Mouse (Mus musculus) right cerebral cortex, postnatal 36 days (tissue): ENCODE results near the gene Usp46.
A peak's percentile ranks its signal among the peaks of the same experiment; 100 is the strongest.
"Not testable (repeated sequence)": the region's sequence is repeated elsewhere in the genome, so short reads cannot be mapped to it uniquely, and the experiment has no call there.

Source experiments
- DNase-seq, 2 experiments: peaks; one replicate each; pipeline ENCODE4 v3.0.0; 2022; ENCODE audit warnings: low spot score in 2 of 2, mixed read lengths in 1 of 2

Usp46 gene

GRCm38 (mm10) chr5:74028691-74029479 lies 39.3 kb downstream of the Usp46 start:
- no peak for DNase-seq

GRCm38 (mm10) chr5:74028221-74028620 lies 40.0 kb downstream of the Usp46 start:
- DNase-seq: no peak

DNA sequence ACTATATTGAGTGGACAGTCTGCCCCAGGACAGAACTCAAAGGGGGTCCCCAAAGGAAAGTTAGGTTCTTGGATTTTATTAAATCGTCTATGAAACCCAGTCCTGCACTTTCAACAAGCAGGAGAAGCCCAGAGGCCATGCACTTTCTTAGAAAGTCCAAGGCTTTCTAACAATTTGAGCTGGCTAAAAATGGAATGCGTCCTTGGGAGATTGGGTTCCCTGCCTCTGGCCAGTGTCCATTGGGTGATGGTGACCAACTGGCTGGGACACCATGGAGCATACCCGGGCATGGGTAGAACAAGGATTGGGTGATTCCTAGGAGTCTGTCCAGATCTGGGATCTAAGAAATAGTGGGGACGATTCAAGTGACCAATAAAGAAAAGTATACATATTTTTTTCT lies 47.7 kb downstream of the Usp46 start:
- DNase-seq: no peak

- no peak for DNase-seq
These were observed 49.2 kb downstream of the Usp46 start for GRCm38 (mm10) chr5:74018870-74019565.

GRCm38 (mm10) chr5:74017488-74017887 lies 50.7 kb downstream of the Usp46 start:
- no peak for DNase-seq

DNA sequence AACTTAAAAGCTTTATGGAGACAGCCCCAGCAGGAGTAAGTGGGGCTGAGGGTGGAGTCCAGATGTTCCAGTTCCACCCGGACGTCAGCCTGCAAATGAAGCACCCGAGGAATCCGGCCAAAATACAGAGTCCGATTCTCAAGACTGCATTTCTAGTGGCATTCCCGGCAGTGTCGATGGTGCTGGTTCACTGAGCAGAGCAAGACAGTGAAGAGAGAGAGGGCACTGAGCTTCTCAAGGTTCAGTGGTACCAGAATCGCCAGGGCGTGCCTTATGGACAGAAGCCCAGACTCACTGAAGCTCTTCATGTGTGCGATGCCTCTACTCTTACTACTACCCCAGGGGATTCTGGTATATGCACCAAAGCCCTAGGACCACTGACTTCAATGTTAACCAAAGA lies 56.6 kb downstream of the Usp46 start:
- DNase-seq: no peak

GRCm38 (mm10) chr5:74007492-74008070 lies 60.6 kb downstream of the Usp46 start:
- no peak for DNase-seq

GRCm38 (mm10) chr5:74005936-74006335 lies 62.3 kb downstream of the Usp46 start:
- no peak for DNase-seq

GRCm38 (mm10) chr5:74001743-74002142 lies 66.5 kb downstream of the Usp46 start:
- DNase-seq: no peak

GRCm38 (mm10) chr5:73998966-73999365 lies 69.3 kb downstream of the Usp46 start:
- DNase-seq: no peak

DNA sequence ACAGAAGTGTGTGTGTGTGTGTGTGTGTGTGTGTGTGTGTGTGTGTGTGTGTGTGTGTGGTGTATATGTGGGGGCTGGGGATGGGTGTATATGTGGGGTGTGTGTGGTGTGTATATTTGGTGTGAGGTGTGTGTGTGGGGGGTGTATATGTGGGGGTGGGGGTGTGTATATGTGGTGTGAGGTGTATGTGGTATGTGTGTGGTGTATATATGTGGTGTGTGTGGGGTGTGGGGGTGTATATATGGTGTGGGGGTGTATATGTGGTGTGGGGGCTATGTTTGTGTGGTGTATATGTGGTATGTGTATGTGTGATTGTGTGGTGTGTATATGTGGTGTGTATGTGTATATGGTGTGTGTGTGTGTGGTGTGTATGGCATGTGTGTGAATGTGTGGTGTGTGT lies 73.4 kb downstream of the Usp46 start:
- no peak for DNase-seq

DNA sequence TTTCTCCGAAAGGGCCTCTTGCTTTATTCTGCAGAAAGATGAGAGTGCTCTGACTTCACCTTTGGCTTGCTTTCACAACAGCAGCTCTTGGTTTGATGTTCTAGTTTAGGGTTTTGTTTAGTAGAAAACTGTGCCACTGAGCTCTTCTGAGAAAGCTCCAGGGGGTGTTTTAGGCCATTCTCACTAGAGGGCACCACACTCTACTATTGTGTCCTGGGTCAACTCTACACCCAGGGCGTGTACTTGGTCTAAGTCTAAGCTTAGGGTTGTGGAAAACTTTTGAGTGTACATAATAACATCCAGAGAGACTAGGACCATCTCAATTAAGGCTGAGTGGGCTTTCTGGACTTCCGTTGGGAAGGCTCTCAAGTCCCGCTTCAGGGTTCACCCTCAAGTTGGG lies 74.7 kb downstream of the Usp46 start:
- DNase-seq: no peak

GRCm38 (mm10) chr5:73992321-73992720 lies 75.9 kb downstream of the Usp46 start:
- no peak for DNase-seq

- DNase-seq: no peak
These were observed 78.7 kb downstream of the Usp46 start for GRCm38 (mm10) chr5:73989532-73989931.

DNA sequence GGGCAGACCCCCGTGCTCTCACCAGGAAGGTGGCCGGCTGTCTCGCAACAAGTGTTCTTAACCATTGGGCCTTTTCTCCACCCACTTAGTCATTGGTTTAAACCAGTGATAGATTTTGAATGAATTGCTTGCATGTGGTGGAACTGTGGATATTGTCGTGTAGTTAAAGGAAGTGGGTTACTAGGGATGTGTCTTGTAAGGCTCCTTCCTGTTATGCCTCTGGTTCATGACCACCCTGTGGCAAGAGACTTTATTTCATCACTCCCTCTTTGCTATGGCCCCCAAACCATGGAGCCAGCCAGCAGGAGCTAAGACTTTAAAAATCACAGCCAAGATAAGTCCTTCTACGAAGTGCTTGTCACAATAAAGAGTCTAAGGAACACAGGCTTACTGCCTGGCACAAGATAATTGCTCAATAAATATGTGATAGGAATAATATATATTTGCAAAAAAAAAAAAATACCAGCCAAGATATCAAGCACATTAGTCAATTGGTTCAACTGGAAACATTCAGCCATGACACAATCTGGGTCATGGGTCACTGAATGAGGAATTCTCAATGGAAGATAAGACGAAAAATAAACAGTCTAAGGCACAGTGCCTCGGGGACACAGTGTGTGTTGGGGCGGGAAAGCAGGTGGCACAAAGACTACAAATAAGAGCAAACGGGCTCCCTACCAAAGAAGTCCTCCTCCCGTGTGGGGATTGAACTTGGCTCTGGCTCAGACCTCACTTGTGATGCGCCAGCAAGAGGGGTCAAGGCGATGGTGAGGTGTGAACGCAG lies 80.3 kb downstream of the Usp46 start:
- DNase-seq: no peak

DNA sequence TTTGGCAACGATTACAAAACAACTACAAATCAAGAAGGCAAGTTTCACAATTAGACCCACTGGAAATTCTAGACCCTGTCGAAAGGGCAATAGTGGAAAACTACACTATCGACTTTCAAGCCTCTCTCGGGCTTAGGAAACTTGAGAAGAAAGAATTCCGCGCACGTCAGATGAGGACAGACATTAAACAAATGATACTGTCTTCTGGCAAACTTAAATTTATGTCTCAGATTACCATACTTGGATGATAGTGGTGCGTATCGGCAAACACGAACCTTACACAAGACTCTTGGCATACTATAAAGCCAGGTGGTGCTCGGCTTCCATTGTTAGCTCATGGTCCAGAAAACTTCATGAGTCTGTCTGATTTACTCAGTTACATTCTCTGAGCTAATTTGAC lies 90.8 kb downstream of the Usp46 start:
- no peak for DNase-seq

GRCm38 (mm10) chr5:73971701-73972100 lies 96.5 kb downstream of the Usp46 start:
- DNase-seq: no peak

DNA sequence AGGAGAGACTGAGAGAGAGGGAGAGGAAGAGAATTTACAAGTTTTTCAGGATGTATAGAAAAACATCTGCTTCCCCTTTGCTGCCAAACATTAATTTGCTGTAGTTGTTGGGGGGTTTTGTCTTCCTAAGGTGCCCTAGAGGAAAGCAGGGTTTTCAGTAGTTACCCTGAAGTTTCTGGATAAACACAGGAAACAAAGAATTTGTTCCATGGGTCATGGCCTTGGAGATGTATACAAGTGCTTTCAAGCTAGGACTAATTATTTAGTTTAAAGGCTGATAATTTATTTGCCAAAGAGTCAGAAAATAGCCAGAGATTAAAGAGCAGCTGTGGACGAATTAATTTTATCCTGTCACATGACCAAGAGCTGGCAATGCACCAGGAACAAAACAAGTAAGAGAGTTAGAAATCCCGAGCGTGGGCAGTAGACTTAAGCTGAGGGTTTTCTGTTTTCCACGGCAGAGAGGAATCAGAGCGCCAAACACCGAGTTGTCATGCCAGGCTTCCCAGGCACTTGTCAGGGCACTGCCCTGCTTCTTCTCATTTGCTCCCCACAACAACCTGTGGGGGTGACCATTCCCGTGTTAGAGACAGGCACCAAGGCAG lies 98.1 kb downstream of the Usp46 start:
- peak; percentile 29 to 38 for DNase-seq

- no peak for DNase-seq
These were observed 98.9 kb downstream of the Usp46 start for GRCm38 (mm10) chr5:73969338-73969737.

DNA sequence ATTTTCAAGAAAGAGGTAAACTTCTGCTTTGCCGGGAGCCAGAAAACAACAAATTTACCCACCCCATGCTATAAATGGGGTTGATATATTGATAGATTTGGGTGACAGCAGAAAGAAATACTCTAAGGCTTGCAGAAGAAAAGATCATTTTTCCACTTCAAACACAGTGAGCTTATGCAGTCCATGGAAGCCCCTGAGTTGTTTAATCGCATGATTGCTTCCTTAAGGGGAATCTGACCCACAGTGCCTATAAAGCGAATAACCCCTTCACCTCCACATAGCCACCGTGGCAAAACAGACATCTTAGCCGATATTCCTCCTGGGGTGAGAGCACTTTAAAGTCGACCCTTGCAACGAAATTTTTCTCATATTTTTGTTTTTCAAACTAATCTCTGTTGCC lies 108.5 kb downstream of the Usp46 start:
- DNase-seq: no peak

- not testable (repeated sequence) for DNase-seq
These were observed 109.6 kb downstream of the Usp46 start for GRCm38 (mm10) chr5:73958614-73959013.

- DNase-seq: no peak
These were observed 110.1 kb downstream of the Usp46 start for GRCm38 (mm10) chr5:73958096-73958495.
